Mouse (Mus musculus) adrenal gland, postnatal 4 days (tissue): ENCODE measurements at regions not wholly inside any gene's neighbourhood (a gene's known extent, or its start where the extent isn't known, plus 50 kb on each side); places are given as distances from the start of the nearest gene placed in this dataset.

Source experiments
- DNase-seq, 2 experiments: peaks; one replicate each; pipeline ENCODE4 v3.0.0; 2021 to 2022; ENCODE audit warnings: low spot score in 2 of 2, mixed read lengths in 2 of 2

DNA sequence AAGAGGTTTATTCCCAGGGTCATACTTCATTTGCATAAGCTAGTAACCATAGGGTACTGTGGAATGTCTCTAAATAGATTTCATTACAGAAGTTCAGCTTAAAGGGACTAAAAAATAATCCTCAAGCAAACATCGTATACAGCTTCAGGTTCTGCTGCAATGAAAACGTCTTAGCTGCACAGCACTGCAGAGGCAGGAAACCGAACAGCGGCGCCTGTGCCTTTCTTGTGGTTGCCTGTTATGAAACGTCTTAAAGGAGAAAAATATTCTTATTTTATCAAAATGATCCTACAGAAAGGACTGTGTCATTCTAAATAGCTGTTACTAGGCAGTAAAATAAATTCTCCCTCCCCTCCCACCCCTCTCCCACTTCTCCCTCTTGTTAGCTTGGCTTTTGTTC lies 226.0 kb upstream of the Fam241a start:
- no peak for DNase-seq

DNA sequence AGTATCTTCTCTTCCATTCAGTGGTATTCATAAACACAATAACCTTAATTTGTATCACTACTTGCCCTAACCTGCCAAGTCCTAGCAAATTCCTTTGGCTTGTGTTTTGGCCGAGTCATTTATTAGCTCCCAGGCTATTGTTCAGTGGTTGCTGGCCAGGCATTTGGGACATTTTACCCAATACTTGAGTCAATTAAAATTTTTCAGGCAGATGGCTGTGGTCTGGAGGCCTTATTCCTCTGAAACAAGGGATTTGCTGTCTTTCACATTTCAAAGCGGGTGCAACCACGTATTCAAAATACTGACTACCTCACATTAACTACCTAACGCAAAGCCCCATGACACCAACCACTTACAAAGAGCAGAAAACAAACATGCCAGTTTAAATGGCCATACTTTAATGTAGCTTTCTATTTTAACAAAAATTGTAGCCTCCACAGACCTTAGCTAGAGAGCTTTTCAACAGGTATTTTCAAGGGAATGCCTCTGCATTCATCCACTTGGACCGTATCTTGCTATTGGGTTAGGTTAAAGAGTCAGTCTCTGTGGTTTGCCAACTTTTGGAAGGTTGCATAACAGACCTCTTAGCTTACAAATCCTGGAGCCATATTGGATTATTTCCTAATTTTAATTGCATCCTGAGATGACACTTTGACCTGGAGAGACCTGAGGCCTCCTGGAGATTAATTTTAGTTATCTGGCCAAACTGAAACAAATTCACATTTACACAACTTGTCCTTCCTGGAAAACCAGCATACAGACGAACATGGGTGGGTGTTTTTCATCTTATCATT lies 224.7 kb upstream of the Fam241a start:
- no peak for DNase-seq

DNA sequence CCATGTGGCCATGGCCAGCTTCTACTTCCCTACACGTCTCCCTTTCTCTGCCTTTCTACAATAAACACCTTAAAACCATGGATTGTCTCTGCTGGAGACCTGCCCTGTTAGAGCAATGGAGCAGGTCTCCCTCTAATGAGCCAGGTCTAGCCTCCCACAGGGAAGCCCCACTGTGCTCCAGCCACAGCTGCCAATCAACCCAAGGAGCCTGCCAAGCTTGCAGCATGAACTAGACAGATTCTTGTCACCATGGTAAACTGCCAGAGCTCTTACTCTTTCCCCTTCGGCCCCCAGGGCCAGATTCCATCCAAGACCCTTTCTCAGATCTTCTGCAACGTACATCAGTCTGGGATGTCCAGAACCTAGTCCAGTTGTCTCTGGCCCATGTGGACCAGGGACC lies 217.1 kb upstream of the Fam241a start:
- DNase-seq, result no peak

DNA sequence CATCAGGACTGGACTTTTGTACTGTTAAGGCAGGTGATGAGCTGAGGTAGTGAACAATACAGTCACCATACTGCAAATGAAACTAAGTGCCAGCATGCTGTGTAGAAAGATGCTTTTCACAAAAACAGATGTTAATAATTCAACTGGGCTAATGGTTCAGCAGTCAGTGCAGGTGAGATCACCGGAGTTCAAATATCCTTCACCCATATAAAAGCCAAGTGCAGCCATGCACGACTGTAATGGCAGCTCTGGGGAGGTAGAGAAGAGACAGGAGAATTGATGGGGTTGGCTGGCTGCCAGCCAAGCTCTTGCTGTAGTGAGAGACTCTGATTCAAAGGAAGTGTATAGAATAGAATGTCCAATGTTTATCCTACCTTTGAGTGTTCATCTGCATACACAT lies 214.3 kb upstream of the Fam241a start:
- no peak for DNase-seq

DNA sequence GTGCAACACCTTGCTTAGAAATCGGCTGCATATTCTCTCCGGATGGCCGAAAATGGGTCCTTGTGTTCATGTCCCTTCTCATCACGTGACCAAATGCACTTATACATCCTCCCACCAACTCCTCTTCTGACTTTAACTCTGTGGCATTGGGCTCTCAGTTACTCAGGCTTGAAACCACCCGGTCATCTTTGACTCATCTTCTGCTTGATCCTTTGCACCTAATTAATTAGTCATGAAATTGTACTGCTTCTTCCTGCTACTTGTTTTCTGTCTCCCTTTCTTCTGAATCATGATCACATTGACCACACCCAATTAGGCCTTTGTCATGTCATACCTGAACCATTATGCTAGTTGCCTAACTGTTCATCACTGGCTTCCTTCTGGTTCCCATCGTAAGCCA lies 208.4 kb upstream of the Fam241a start:
- no peak for DNase-seq

DNA sequence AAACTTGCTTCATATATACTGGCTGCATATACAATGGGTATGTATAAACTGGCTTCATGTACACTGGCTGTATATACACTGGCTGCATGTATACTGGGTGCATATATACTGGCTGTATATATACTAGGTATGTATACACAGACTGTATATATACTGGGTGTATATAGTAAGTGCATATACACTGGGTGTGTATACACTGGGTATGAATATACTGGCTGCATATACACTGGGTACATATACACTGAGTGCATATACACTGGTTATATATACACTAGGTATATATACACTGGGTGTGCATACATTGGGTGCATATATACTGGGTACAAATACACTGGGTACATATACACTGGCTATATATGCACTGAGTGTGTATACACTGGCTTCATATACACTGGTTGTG lies 196.9 kb upstream of the Fam241a start:
- no peak for DNase-seq

DNA sequence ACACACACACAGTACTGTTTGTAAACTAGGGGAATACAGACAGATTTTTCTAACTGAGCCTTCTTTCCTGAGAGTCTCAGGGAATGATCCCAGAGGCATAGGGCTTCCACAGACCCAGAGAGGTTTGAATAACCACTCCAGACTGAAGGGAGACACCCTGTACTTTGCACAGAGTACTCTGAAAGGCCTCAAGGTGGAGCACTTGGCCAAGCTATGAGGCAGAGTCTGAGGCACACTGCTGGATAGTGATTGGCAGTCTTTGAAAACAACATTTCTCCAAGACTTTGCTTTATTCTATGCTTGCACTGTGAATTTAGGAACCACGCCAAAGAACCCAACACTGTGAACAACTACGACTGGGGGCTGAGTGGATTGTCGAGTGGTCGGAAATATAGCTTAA lies 192.1 kb upstream of the Fam241a start:
- DNase-seq, result no peak

DNA sequence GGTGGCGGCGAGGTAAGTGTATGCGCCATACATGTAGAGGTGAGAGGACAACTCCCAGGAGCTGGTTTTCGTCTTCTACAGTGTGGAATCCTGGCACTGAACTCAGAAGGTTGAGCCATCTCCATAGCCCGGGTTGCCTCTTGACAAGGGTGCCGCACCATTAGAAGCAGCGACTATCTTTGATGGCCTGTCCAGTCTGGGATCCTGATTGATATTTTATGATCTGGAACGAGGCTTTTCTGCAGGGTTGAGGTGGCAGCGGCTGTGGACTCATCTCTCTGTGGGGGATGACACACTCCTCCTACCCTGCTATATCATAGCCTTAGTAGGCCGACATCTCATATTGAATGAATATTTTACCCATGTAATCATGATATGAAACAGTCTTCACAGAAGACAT lies 191.0 kb upstream of the Fam241a start:
- no peak for DNase-seq

DNA sequence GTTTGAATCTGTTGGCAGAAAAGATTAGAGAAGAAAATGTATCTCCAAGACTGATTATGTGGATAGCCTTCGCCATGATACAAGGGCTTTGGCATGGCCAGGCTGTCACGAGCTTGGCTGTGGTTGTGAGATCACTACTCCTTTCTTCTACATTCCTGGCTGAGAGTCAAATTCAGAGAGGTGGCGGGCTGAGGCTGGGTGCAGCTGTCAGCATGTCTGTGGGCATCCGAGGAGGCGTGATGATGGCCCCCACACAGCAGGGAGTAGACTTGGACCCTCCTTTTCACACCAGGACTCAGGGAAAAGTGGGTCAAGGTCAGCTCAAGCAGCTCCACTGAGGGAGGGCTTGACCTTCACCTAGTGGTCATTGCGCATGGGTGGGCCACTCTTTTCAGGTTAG lies 186.3 kb upstream of the Fam241a start:
- DNase-seq, result no peak

DNA sequence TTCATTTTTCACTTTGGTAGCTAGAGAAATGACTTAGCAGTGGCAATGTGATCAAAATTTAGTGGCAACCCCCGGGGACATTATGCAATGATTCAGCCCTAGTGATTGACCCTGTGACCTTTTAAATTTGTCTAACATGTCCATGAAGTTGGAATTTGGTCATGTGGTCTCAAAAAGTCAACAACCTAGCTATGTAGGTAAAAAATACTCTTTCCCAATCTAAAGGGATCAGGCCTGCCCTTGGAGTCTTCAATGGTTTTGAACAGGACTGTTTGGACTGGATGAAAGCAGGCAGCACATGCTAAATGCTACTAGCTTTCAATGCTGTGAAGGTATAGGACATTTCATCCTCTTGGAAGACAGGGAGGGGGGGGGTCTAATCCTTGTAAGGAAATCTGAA lies 185.3 kb upstream of the Fam241a start:
- DNase-seq, result no peak

DNA sequence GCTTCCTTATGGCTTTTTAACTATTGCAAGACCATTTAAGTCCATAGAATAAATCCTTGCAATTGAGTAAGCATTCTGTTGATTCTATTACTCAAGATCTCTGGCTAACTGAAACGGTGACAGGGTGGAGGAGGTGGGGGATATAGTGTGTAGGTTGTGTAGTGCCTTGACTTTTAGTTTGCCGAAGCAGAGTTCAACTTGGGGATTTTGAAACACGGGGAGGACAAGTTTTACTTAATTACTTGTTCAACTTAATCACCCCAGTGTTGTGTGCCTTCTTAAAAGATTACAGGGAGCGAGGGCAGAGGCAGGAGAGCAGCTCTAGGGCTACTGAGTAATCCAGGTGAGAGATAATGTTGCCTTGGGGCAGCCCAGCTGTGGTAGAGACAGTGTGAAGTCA lies 171.7 kb upstream of the Fam241a start:
- DNase-seq, result no peak

DNA sequence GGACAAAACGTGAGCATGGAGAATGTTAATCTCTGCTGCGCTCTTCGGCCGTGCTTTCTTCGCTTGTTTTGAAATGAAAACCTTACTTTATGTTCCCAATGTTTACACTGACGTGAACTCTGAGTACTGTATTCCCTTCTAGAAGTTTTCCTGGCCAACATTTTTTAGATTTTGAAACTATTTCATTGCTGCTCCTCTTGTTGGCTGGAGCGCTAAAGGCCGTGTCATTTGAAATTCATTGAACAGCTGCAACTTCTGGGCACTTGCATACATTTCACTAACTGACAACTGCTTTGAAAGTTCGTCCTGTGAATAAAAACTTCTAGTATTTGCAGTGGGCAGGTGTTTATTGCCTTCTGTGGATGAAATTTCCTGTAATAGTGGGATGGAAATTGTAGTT lies 157.9 kb upstream of the Fam241a start:
- no peak for DNase-seq

DNA sequence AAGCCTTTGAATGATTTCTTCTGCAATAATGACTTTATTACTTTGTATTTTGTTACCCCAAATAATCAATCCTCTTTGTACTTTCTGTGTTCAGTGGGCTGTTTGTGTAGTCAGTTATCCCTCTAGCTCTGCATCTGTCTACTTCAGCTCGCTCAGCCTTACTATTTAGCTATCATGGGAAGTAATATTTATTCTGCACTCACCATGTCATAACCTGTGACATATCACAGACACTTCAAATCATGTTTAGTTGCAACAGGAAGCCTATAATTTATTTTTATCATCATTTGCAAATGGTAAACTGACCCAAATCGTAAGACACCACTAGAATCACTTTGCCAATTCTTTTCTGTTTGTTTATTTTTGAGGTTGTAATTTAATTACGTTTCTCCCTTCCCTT lies 147.6 kb upstream of the Fam241a start:
- no peak for DNase-seq

DNA sequence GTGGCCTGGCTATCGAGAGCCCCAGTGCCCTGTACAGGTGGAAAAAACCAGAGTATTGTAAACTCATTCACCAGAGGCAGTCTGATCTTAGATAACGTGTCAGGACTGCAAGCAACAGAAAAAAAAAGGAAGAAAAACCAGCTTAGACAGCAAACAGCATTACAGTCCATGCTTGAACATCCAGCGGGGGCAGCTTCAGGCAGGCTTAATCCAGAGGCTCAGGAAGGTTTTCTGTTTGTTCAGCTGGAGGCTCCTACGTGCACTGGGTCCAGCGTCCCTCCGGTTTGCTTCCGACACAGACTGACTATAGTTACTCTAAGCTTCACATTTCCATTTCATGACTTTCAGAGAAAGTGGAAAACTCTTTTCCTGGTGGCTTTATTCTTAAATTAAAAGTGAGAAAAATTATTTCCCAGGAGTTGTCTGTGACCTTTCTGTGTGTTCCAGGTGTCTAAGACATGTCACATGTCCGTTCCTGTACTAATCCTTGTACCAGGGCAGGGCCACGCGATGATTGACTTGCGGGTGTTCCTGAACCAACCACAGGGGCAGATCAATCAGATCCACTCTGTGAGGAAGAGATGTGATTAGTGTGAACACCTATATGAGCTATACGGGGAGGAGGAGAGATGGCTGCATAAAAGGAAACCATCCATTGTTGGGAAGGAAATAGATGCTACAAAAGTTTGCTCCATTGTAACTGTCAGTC lies 144.4 kb upstream of the Fam241a start:
- DNase-seq, result no peak

DNA sequence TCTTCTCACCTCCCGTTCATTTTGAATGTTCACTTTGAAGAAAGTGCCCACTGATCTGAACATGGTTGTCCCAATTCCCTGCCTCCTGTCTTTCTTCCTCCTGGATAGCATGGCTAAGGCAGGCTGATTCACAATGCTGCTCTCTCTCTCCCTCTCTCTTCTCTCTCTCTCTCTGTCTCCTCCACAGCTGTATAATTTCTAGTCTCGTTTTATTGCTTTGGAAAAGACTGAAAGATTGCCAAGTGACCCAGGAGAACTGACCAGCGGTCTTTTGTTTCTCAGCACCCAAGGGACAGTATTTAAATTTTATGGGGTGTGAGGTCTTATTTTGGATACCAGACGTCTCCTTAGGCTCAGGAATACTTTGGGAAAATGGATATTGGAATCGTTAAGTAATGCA lies 143.1 kb upstream of the Fam241a start:
- no peak for DNase-seq

DNA sequence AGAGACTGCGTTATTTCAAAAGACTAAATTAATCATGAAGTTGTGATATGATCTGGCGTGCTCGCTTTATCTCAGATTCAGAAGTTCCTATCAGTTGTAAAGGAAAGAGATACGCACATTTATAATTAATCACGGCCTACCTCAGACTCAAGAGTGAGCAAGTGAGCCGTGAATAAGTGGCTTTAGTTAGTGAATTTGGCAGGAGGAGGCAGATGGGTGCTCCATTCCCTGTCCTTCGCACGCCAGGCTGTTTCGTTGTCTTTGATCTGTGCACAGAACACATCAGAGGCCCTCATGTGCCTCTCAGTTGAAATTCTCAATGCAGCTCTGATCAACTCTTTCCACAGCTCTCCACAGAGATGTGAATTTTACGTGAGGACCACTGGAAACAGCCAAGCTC lies 140.4 kb upstream of the Fam241a start:
- DNase-seq, result no peak

DNA sequence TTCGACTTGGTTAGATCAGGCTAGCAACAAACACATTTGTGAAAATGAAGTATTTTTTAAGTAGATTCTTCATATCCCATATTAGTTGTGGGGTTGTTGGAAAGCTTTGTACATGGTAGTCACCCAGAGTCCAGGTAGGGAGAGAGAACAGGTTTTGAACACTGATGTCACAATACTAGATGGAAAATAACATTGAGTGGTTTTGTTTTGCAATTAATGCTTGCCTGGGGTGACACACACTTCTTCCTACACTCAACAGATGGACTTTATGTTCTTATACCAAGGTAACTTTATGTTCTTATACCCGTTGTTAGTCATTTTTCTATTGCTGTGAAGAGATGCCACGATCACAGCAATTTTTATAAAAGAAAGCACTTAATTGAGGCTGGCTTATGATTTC lies 134.2 kb upstream of the Fam241a start:
- no peak for DNase-seq

DNA sequence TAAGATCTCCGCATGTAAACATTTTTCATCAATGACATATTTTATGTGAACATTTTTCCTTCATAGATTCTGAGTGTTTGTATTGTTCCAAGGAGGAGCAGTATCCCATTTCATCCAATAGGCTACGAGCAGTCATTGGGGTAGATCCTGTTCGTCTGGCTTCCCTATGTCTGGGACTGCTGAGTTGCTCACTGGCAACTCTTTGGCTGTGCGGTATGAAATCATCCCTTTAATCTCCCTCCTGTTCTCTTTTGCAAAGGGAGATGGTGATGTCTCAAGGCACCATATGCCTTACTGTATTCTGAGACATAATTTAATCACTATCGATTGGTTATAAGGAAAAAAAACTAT lies 133.4 kb upstream of the Fam241a start:
- no peak for DNase-seq

DNA sequence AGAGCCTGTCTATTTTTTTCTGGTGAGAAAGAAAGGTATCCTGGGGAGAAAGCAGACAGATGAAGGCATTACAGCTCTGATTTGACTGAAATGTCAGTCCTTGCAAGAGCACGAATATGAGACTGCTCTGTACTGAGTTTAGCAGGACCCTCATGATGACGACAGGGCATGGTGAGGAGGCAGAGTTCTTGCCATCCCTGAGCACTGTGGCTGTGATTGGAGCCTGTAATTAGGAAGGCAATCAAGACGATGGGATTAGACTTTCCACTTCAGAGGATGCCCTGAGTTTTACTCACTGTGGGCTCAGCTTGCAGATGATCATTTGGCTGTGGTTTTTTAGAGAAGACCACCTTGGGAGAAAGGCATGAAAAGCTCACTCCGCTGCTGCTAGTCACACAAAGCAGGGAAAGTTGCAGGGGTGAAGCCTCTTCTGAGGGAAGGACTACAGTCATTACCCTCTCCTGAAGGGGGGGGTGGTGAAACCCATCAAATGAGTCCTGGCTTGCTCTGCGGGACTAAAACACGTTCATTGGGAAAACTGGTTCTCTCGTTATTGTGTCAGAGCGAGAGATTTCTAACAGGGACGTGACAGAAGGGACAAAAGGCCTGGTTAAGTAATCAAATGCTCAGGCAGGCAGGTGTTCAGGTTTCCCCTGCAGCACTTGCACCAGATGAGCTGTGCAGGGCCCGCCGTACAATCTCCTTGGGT lies 132.9 kb upstream of the Fam241a start:
- DNase-seq, result no peak

DNA sequence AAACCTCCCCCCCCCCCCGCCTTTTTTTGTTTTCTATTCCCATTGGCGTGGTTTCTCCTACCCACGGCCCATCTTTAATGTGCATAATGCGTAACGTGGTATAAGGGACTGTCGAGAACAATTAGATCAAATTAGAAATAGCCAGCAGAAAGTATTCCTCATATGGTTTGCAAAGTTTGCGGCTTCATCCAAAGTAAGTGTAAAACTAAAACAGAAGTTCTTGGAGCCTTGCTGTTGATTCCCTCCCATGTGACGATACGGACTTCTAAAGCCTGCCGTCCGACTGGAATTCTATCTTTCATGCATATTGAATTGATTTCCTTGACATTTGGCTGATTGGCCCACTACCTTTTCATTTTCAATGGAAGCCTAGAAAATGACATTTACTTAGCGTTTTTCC lies 128.7 kb upstream of the Fam241a start:
- no peak for DNase-seq

DNA sequence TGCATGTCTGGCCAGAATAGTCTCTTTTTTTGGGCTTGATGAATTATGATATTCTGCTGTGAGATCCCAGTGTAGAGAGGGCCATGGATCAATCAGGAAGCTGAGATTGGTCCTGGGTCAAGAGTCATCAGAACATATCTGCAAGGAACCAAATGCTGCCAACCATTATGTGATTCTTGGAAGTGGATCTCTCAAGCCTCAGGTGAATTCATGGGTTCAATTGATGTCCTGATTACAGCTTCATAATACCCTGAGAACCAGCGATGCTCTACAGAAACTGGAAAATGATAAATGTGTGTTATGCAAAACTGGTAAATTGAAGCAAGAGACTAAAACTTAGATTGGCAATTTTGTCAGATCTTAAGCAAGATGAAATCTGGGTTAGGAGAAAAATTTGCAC lies 118.8 kb upstream of the Fam241a start:
- DNase-seq, result no peak

DNA sequence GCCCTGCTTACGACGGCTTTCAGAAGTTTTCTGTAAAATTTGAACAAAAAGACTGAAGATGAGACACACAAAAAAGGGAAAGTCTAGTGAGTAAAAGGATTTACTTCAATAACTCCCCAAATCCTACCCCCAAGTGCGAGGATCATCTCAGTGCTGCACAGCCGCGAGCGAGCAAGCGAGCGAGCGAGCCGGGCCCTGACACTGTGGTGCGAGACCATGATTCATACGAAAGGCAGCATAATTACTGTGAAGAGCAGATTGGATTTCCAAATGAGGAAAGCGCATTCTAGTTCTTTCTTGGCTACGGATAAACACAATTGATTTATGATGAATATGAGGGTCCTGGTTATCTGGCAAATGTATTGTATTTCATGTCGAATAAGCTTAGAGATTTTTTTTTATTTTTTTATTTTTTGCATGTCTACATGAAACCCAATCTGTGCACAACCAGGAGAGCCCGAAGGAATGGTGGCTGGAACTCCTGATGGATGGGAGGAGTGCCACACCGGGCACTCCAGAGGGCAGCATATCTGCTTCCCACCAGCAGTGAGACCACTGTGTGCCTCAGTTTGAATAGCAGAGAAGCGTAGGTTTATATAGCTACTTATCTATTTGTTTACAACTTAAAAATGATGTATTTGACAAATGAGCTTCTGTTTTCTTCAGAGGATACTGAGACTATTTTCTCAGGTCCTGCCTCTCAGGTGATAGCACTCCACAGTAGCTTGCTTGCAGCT lies 106.9 kb upstream of the Fam241a start:
- DNase-seq, result no peak
